Mouse (Mus musculus) myocyte (in vitro differentiated cells): ENCODE data around the gene T2. TPM values are rescaled to one million over a fixed set of nuclear protein-coding genes. Genes with fewer than 3 reads are reported as not detected.

ENCODE experiments used
- H3K27me3 ChIP-seq: one replicate; pipeline ENCODE4 v1.6.1; 2011; ENCODE audit not compliant: control insufficient read depth, insufficient read depth, insufficient read length
- H3K36me3 ChIP-seq: one replicate; pipeline ENCODE4 v1.6.1; 2011; ENCODE audit not compliant: control insufficient read depth, insufficient read depth
- H3K4me2 ChIP-seq: one replicate; pipeline ENCODE4 v1.6.1; 2011; ENCODE audit warnings: low read depth, control low read depth
- H3K4me3 ChIP-seq: one replicate; pipeline ENCODE4 v1.5.1; 2011; ENCODE audit warnings: mild to moderate bottlenecking, control low read depth, moderate library complexity
- H3K79me2 ChIP-seq: one replicate; pipeline ENCODE4 v1.6.1; 2011; ENCODE audit not compliant: control insufficient read depth, insufficient read depth
- H3ac ChIP-seq: one replicate; pipeline ENCODE4 v1.6.1; 2011; ENCODE audit not compliant: control insufficient read depth, insufficient read length
- CEBPB ChIP-seq: IDR thresholded peaks from 2 replicates; pipeline ENCODE4 v1.6.1; 2011; ENCODE audit warnings: mild to moderate bottlenecking, moderate library complexity; ENCODE audit not compliant: poor library complexity, insufficient read depth, severe bottlenecking
- E2F4 ChIP-seq: IDR thresholded peaks from one replicate; pipeline ENCODE4 v1.6.1; 2011; ENCODE audit warnings: mild to moderate bottlenecking, control low read depth, moderate library complexity; ENCODE audit not compliant: insufficient read depth
- MAX ChIP-seq: IDR thresholded peaks from one replicate; pipeline ENCODE4 v1.6.1; 2011; ENCODE audit warnings: low read depth, mild to moderate bottlenecking, control low read depth
- MYOD1 ChIP-seq, 3 experiments: IDR thresholded peaks; one replicate each; pipeline ENCODE4 v1.6.1; 2011; ENCODE audit warnings: control low read depth in 2 of 3, low read depth in 2 of 3, mild to moderate bottlenecking in 2 of 3, moderate library complexity in 1 of 3; ENCODE audit not compliant: insufficient read length in 2 of 3, control insufficient read depth in 1 of 3
- MYOG ChIP-seq, 3 experiments: IDR thresholded peaks; one replicate each; pipeline ENCODE4 v1.6.1; 2011; ENCODE audit warnings: control low read depth in 2 of 3, low read depth in 2 of 3, mild to moderate bottlenecking in 2 of 3; ENCODE audit not compliant: insufficient read length in 2 of 3, control insufficient read depth in 1 of 3, insufficient read depth in 1 of 3
- POLR2A ChIP-seq: IDR thresholded peaks from one replicate; pipeline ENCODE4 v1.6.1; 2011; ENCODE audit warnings: low read depth, mild to moderate bottlenecking, control low read depth, moderate library complexity; ENCODE audit not compliant: insufficient read length
- POLR2AphosphoS2 ChIP-seq: IDR thresholded peaks from one replicate; pipeline ENCODE4 v1.6.1; 2011; ENCODE audit warnings: low read depth, control low read depth; ENCODE audit not compliant: insufficient read length
- REST ChIP-seq: IDR thresholded peaks from one replicate; pipeline ENCODE4 v1.6.1; 2011; ENCODE audit warnings: mild to moderate bottlenecking, control low read depth, moderate library complexity; ENCODE audit not compliant: insufficient read depth, insufficient read length
- SRF ChIP-seq: IDR thresholded peaks from one replicate; pipeline ENCODE4 v1.6.1; 2011; ENCODE audit warnings: low read depth; ENCODE audit not compliant: control insufficient read depth, insufficient read length
- TCF12 ChIP-seq: IDR thresholded peaks from one replicate; pipeline ENCODE4 v1.6.1; 2011; ENCODE audit warnings: mild to moderate bottlenecking, control low read depth; ENCODE audit not compliant: poor library complexity, insufficient read depth, severe bottlenecking
- TCF3 ChIP-seq: IDR thresholded peaks from one replicate; pipeline ENCODE4 v1.6.1; 2011; ENCODE audit warnings: low read depth, control low read depth; ENCODE audit not compliant: insufficient read length
- USF1 ChIP-seq: IDR thresholded peaks from one replicate; pipeline ENCODE4 v1.6.1; 2011; ENCODE audit warnings: low read depth, mild to moderate bottlenecking, control low read depth, moderate library complexity
- polyA plus RNA-seq: library from polyadenylated mRNA; unstranded; fragments of >200 nt; fragmentation: generic; extraction: Trizol; gene quantifications from one replicate; pipeline ENCODE4 v1.2.1, GENCODE M21; 2012; ENCODE audit warnings: missing spikeins

Gene T2
- polyA plus RNA-seq, 1 experiment, result 0.07 TPM

DNA sequence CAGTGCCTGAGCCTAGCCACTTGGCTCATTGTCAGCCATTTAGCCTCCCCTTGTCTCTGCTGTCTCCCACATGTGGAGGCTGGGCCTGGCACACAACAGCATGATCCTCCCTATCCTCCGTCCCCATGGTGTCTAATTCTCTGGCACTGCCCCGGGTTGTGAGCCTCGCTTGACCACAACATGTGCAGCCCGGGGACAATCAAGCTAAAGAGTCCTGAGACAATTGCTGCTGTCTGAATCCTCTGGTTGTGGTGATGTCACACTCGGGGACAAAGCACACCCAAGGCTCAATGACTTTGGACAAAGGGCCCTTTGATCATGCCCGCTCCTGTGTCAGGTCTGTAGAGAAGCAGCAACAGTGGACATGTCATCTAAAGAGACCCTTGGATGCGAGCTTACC, 4.7 kb upstream of the T2 start:
- H3K79me2 ChIP-seq, result no peaks in the 10 kb centered on the region
- H3K27me3 ChIP-seq, result no peaks in the 10 kb centered on the region
- H3K4me3 ChIP-seq, result no peak overlapping the region
- H3K4me2 ChIP-seq, result no peak overlapping the region
- H3ac ChIP-seq, result no peak overlapping the region
- TF ChIP-seq USF1 (no peak), TCF12 (no peak)
- H3K36me3 ChIP-seq, result no peaks in the 10 kb centered on the region

GRCm38 (mm10) chr17:8357498-8357897, 1.7 kb downstream of the T2 start:
- H3ac ChIP-seq, result no peak overlapping the region
- H3K4me3 ChIP-seq, result no peak overlapping the region
- H3K36me3 ChIP-seq, result no peaks in the 10 kb centered on the region
- H3K27me3 ChIP-seq, result peaks cover 10% of the 10 kb centered on the region
- no peak for TF ChIP-seq SRF
- no peak for TF ChIP-seq USF1
- TF ChIP-seq POLR2AphosphoS2, result no peak
- TF ChIP-seq CEBPB, result no peak
- no peak for TF ChIP-seq E2F4
- no peak for TF ChIP-seq TCF12
- no peak for TF ChIP-seq TCF3
- no peak for TF ChIP-seq MYOD1 (IDR thresholded peaks at IDR 0.05; ENCODE audit: control insufficient read depth in 1 of 3, insufficient read length in 2 of 3, low read depth in 2 of 3)
- no peak for TF ChIP-seq MAX
- no peak for TF ChIP-seq POLR2A
- no peak for TF ChIP-seq MYOG (IDR thresholded peaks at IDR 0.05; ENCODE audit: control insufficient read depth in 1 of 3, insufficient read depth in 1 of 3, insufficient read length in 2 of 3, low read depth in 2 of 3)
- TF ChIP-seq REST, result no peak
- H3K79me2 ChIP-seq, result no peaks in the 10 kb centered on the region
- no peak overlapping the region for H3K4me2 ChIP-seq

GRCm38 (mm10) chr17:8360876-8361275, 5.1 kb downstream of the T2 start:
- Histone ChIP-seq H3K79me2 (no peaks in the 10 kb centered on the region), H3ac (no peak overlapping the region), H3K4me3 (no peak overlapping the region), H3K36me3 (no peaks in the 10 kb centered on the region), H3K4me2 (no peak overlapping the region), H3K27me3 (peaks cover 26% of the 10 kb centered on the region)
- TF ChIP-seq CEBPB, result no peak
- TF ChIP-seq TCF3, result no peak
- TF ChIP-seq MYOG (IDR thresholded peaks at IDR 0.05; ENCODE audit: control insufficient read depth in 1 of 3, insufficient read depth in 1 of 3, insufficient read length in 2 of 3, low read depth in 2 of 3), result no peak
- no peak for TF ChIP-seq SRF

DNA sequence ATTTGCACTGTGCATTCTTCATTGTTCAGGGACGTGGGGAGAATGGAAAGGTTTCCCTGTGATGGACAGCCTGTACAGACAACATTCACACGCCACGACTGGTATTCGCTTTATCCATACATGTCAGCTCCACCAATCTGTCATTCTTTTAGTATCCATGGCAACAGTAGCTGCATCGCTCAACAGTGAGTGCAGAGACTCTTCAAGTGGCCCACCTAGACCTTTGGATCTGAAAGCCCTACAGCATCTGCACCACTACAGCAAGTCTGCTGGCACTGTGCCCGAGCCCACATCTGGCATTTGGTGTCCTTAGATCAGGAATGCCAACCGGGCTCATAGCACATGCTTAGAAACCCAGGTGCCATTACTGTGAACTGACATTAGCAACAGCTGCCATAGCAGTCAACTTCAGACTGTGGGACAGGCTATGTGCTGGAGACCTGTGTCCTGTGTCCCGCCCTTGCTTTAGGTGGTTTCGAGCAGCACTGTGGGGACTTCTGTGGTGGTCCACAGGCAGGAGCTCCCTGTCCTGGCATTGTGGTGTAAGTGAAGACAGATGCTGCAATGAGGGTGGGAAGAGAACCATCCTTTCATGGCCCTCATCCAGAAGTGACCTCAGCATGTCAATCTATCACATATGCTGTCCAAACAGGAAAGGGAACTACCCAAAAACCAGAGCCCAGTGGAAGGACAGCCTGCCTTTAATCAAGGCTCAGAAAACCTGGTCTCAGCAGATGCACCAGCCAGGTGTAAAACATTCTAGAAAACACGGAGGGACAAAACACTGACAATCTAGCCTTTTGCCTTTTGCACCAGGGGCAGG, 5.7 kb downstream of the T2 start:
- H3ac ChIP-seq, result no peak overlapping the region

DNA sequence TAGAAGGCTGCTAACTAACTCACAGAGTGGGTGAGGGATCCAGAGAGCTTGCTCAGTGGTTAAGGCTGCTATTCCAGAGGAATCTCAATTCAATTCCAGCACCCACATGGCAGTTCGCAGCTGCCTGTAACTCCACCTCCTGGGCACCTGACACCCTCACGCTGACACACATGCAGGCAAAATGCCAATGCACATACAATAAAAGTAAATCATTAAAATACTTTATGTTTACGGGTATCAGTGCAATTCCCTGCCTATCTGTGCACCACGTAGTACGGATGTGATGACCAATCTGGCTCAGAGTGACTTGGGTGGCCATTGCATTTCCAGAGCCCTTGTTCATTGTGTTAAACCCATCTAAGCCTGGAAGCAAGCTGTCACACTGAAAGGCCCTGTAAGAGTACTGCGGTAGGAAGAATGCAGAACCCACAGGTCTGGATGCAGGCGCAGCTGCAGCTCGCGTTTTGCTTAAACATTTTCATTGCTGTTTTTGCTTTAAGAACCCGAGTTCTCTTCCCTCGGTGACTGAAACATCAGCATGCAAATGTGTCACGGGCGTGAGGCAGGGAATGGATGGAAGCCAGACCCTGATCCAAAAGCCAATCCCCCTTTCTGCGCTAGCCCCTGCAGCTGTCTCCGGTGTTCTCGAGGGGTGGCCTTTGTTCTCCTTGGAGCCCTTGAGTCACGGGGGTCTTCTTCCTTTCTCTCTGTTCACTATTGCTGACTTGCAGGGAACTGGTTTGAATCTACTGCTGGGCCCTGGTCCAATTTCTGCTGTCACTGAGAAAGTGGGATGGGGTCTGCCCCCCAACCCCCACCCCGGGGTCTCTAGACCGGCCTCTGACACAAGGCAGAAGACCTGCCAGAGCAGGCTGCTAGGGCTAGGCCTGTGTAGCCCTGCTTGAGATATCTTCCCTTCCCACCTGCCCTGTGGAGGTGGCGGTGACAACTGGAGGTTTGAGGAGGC, 12.0 kb downstream of the T2 start:
- Histone ChIP-seq H3K4me2 (no peak overlapping the region), H3ac (no peak overlapping the region), H3K4me3 (no peak overlapping the region), H3K36me3 (no peaks in the 10 kb centered on the region), H3K27me3 (peaks cover 21% of the 10 kb centered on the region), H3K79me2 (no peaks in the 10 kb centered on the region)
- TF ChIP-seq MYOD1 (IDR thresholded peaks at IDR 0.05; ENCODE audit: control insufficient read depth in 1 of 3, insufficient read length in 2 of 3, low read depth in 2 of 3) (peak in 1 of 3 experiments; percentile 43), TCF12 (no peak), MYOG (IDR thresholded peaks at IDR 0.05; ENCODE audit: control insufficient read depth in 1 of 3, insufficient read depth in 1 of 3, insufficient read length in 2 of 3, low read depth in 2 of 3) (peak in 1 of 3 experiments; percentile 24)

More for the DNA sequence above, 5.7 kb downstream of the T2 start:
- H3K4me2 ChIP-seq, result no peak overlapping the region
- no peaks in the 10 kb centered on the region for H3K79me2 ChIP-seq
- H3K27me3 ChIP-seq, result peaks cover 32% of the 10 kb centered on the region
- H3K4me3 ChIP-seq, result no peak overlapping the region
- H3K36me3 ChIP-seq, result no peaks in the 10 kb centered on the region
- TF ChIP-seq REST (no peak), MYOD1 (IDR thresholded peaks at IDR 0.05; ENCODE audit: control insufficient read depth in 1 of 3, insufficient read length in 2 of 3, low read depth in 2 of 3) (no peak), MAX (no peak), USF1 (no peak), MYOG (IDR thresholded peaks at IDR 0.05; ENCODE audit: control insufficient read depth in 1 of 3, insufficient read depth in 1 of 3, insufficient read length in 2 of 3, low read depth in 2 of 3) (no peak), TCF12 (no peak), SRF (no peak), E2F4 (no peak)
